Mouse (Mus musculus) induced T-regulatory cell, adult 2 months (primary cell): ENCODE data around the gene Mad2l1.

Experiments
- DNase-seq: peaks from one replicate; pipeline ENCODE4 v3.0.0-alpha.2; 2012; ENCODE audit warnings: low read depth

Mad2l1 gene

GRCm38 (mm10) chr6:66535028-66535862 is at the start of gene Mad2l1:
TSS of gene Mad2l1 (plus strand) at chr6:66535390.
- peak; percentile 99 for DNase-seq

GRCm38 (mm10) chr6:66493685-66494084 is 41.5 kb upstream of the Mad2l1 start:
- DNase-seq, result no peak

DNA sequence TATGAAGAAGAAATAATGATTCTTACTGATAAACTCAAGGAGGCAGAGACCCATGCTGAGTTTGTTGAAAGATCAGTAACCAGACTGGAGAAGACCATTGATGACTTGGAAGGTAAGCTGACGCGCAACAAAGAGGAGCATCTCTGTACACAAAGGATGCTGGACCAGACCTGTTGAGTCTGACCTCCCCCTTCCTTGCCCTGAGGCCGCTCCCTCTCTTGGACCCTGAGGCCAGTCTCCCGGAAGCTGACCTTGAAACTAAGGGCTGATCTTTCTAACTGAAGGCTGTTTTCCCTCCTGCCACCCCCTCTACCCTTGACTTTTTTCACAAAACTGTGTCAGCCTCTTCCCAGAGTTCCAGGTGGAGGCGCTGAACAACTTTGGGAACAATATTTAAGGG is 18.8 kb upstream of the Mad2l1 start:
- no peak for DNase-seq

GRCm38 (mm10) chr6:66528386-66528785 is 6.8 kb upstream of the Mad2l1 start:
- DNase-seq, result no peak

- peak; percentile 84 for DNase-seq
Measured at GRCm38 (mm10) chr6:66533241-66533640, 1.9 kb upstream of the Mad2l1 start.

DNA sequence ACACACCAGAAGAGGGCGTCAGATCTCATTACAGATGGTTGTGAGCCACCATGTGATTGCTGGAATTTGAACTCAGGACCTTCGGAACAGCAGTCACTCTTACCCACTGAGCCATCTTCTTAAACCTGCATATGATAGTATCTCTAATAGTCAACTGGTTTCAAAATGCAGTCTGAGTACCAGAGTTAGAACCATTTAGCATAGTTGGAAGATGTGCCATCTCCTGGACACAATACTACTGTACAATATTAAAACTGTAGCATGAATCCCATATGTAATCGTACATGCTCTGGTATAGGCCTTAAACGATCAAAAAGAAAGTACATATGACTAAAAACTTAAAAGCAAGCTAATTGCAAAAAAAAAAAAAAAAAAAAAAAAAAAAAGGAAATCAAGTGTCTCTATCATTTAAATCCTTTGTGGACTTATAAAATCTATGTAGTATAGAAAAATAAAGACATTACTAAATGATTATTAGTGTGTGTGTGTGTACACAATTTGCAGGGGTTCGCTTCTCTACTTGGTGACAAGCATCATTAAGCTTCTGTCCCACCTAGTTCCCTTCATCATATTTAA is 736 bp upstream of the Mad2l1 start:
- DNase-seq, result no peak

DNA sequence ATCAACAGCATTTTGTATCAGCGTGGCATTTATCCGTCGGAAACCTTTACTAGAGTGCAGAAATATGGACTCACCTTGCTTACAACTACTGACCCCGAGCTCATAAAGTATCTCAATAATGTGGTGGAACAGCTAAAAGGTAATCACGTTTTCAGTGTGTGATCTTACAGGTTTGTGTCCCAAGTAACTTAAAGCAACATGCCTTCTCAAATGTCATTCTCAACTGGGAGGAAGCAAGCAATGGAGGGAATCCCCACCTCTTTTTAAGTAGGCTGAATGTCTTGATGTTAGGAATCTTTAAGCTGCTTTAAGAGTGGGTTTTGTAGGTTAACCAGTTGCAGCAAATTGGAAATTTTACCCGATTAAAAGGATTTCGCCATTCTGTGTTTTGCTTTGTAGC is 776 bp downstream of the Mad2l1 start:
- DNase-seq, result no peak

DNA sequence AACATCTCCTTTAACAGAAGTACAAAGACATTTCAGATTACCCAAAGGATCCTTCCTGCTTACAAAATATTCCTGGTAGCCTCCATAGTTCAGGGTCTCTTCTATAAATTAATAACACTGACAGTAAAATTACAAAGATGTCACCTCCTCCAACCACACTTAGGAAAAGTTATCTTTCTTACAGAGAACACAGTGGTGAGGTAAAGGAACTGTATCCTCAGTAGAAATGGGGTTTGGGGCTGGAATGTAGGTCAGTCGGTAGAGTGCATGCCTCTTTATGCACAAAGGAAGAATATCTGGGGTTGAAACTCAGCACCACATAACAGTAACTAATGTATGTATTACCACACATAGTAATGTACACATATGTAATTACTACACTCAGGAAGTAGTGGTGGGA is 24.8 kb downstream of the Mad2l1 start, which contains the start of gene Vmn1r32:
Gene Vmn1r32, minus strand, starts transcription at position 101 of the 400 bp plus-strand sequence.
- no peak for DNase-seq

GRCm38 (mm10) chr6:66595804-66596203 is 60.6 kb downstream of the Mad2l1 start:
- no peak for DNase-seq
